Mouse (Mus musculus): ENCODE measurements around the gene Ddx55. TPM values are rescaled to one million over a fixed set of nuclear protein-coding genes. Genes with fewer than 3 reads are reported as not detected.
A peak's percentile ranks its signal among the peaks of the same experiment; 100 is the strongest.

Gene Ddx55
- polyA plus RNA-seq, 1 experiment from 2014 or later = 8.4 TPM

GRCm38 (mm10) chr5:124521588-124521987 lies 31.1 kb upstream of the Ddx55 start:
- Histone ChIP-seq H3K4me2 (ENCODE audit: low read depth, low read length) (no peak overlapping the region), H3K9me3 (replicated peaks; ENCODE audit: control insufficient read depth, low read length) (0 out of 2 replicates have a peak, but pooled peaks cover 3% of the 10 kb centered on the region), H3K4me3 (ENCODE audit: low read length) (no peak overlapping the region), H3K27ac (ENCODE audit: low read length) (no peak overlapping the region), H3K4me1 (ENCODE audit: control insufficient read depth, insufficient read depth, low read length) (0 out of 2 replicates have a peak, but pooled peaks cover 2% of the 10 kb centered on the region), H3K9ac (ENCODE audit: low read length) (no peak overlapping the region), H3K27me3 (ENCODE audit: control insufficient read depth, insufficient read depth, low read length) (no peaks in the 10 kb centered on the region), H3K36me3 (ENCODE audit: control insufficient read depth, insufficient read depth) (peaks cover 19% of the 10 kb centered on the region; the same call in 1 of the 2 replicates)
- WGBS = 83% methylated on average over 4 of the region's 4 CpGs
- no peak for ATAC-seq (replicated peaks; ENCODE audit: extremely low read depth, insufficient read depth, low FRiP score)

- Histone ChIP-seq H3K27ac (ENCODE audit: low read length) (no peak overlapping the region), H3K36me3 (ENCODE audit: control insufficient read depth, insufficient read depth) (peaks cover 12% of the 10 kb centered on the region; the same call in 1 of the 2 replicates), H3K9me3 (replicated peaks; ENCODE audit: control insufficient read depth, low read length) (0 out of 2 replicates have a peak, but pooled peaks cover 3% of the 10 kb centered on the region), H3K9ac (ENCODE audit: low read length) (no peak overlapping the region), H3K4me1 (ENCODE audit: control insufficient read depth, insufficient read depth, low read length) (peaks cover 3% of the 10 kb centered on the region; the same call in 1 of the 2 replicates), H3K4me3 (ENCODE audit: low read length) (no peak overlapping the region), H3K4me2 (ENCODE audit: low read depth, low read length) (no peak overlapping the region), H3K27me3 (ENCODE audit: control insufficient read depth, insufficient read depth, low read length) (no peaks in the 10 kb centered on the region)
- 94% methylated on average over 8 of the region's 8 CpGs for WGBS
- ATAC-seq (replicated peaks; ENCODE audit: extremely low read depth, insufficient read depth, low FRiP score) = no peak
Observed at GRCm38 (mm10) chr5:124523032-124523431, 29.6 kb upstream of the Ddx55 start.

- WGBS = 83% methylated on average over 5 of the region's 5 CpGs
- Histone ChIP-seq H3K27me3 (ENCODE audit: control insufficient read depth, insufficient read depth, low read length) (no peaks in the 10 kb centered on the region), H3K4me2 (ENCODE audit: low read depth, low read length) (no peak overlapping the region), H3K4me3 (ENCODE audit: low read length) (no peak overlapping the region), H3K27ac (ENCODE audit: low read length) (no peak overlapping the region), H3K4me1 (ENCODE audit: control insufficient read depth, insufficient read depth, low read length) (peaks cover 22% of the 10 kb centered on the region), H3K36me3 (ENCODE audit: control insufficient read depth, insufficient read depth) (peaks cover 10% of the 10 kb centered on the region; the same call in 1 of the 2 replicates), H3K9ac (ENCODE audit: low read length) (no peak overlapping the region), H3K9me3 (replicated peaks; ENCODE audit: control insufficient read depth, low read length) (0 out of 2 replicates have a peak, but pooled peaks cover 3% of the 10 kb centered on the region)
- ATAC-seq (replicated peaks; ENCODE audit: extremely low read depth, insufficient read depth, low FRiP score) = no peak
Observed at GRCm38 (mm10) chr5:124524943-124525342, 27.7 kb upstream of the Ddx55 start.

- Histone ChIP-seq H3K36me3 (ENCODE audit: control insufficient read depth, insufficient read depth) (peaks cover 2% of the 10 kb centered on the region; the same call in 1 of the 2 replicates), H3K27ac (ENCODE audit: low read length) (peak overlapping the region; percentile 92), H3K9me3 (replicated peaks; ENCODE audit: control insufficient read depth, low read length) (no peaks in the 10 kb centered on the region), H3K9ac (ENCODE audit: low read length) (peak overlapping the region; percentile 69), H3K27me3 (ENCODE audit: control insufficient read depth, insufficient read depth, low read length) (no peaks in the 10 kb centered on the region), H3K4me2 (ENCODE audit: low read depth, low read length) (peak overlapping the region; percentile 92), H3K4me3 (ENCODE audit: low read length) (peak overlapping the region; percentile 86), H3K4me1 (ENCODE audit: control insufficient read depth, insufficient read depth, low read length) (peaks cover 35% of the 10 kb centered on the region)
- no peak for ATAC-seq (replicated peaks; ENCODE audit: extremely low read depth, insufficient read depth, low FRiP score)
- 79% methylated on average over 4 of the region's 4 CpGs for WGBS
Observed at GRCm38 (mm10) chr5:124528351-124528750, 24.3 kb upstream of the Ddx55 start.

- Histone ChIP-seq H3K4me3 (ENCODE audit: low read length) (peak overlapping the region; percentile 86), H3K4me2 (ENCODE audit: low read depth, low read length) (peak overlapping the region; percentile 92), H3K4me1 (ENCODE audit: control insufficient read depth, insufficient read depth, low read length) (peaks cover 35% of the 10 kb centered on the region), H3K27me3 (ENCODE audit: control insufficient read depth, insufficient read depth, low read length) (no peaks in the 10 kb centered on the region), H3K27ac (ENCODE audit: low read length) (peak overlapping the region; percentile 92), H3K9me3 (replicated peaks; ENCODE audit: control insufficient read depth, low read length) (no peaks in the 10 kb centered on the region), H3K36me3 (ENCODE audit: control insufficient read depth, insufficient read depth) (no peaks in the 10 kb centered on the region), H3K9ac (ENCODE audit: low read length) (peak overlapping the region; percentile 69)
- no peak for ATAC-seq (replicated peaks; ENCODE audit: extremely low read depth, insufficient read depth, low FRiP score)
- 22% methylated on average over 9 of the region's 9 CpGs for WGBS
Observed at GRCm38 (mm10) chr5:124528791-124529190, 23.9 kb upstream of the Ddx55 start.

GRCm38 (mm10) chr5:124529191-124529651 lies 23.4 kb upstream of the Ddx55 start:
- no peaks in the 10 kb centered on the region for H3K9me3 ChIP-seq (replicated peaks; ENCODE audit: control insufficient read depth, low read length)
- H3K4me2 ChIP-seq (ENCODE audit: low read depth, low read length) = peak overlapping the region; percentile 92
- 26% methylated on average over 8 of the region's 8 CpGs for WGBS
- no peaks in the 10 kb centered on the region for H3K27me3 ChIP-seq (ENCODE audit: control insufficient read depth, insufficient read depth, low read length)
- peak overlapping the region; percentile 92 for H3K27ac ChIP-seq (ENCODE audit: low read length)
- H3K4me3 ChIP-seq (ENCODE audit: low read length) = peak overlapping the region; percentile 86
- H3K9ac ChIP-seq (ENCODE audit: low read length) = peak overlapping the region; percentile 69
- H3K4me1 ChIP-seq (ENCODE audit: control insufficient read depth, insufficient read depth, low read length) = peaks cover 35% of the 10 kb centered on the region
- ATAC-seq (replicated peaks; ENCODE audit: extremely low read depth, insufficient read depth, low FRiP score) = no peak
- H3K36me3 ChIP-seq (ENCODE audit: control insufficient read depth, insufficient read depth) = no peaks in the 10 kb centered on the region

- Histone ChIP-seq H3K4me3 (ENCODE audit: low read length) (peak overlapping the region; percentile 86), H3K9me3 (replicated peaks; ENCODE audit: control insufficient read depth, low read length) (no peaks in the 10 kb centered on the region), H3K4me1 (ENCODE audit: control insufficient read depth, insufficient read depth, low read length) (peaks cover 33% of the 10 kb centered on the region), H3K4me2 (ENCODE audit: low read depth, low read length) (peak overlapping the region; percentile 92), H3K36me3 (ENCODE audit: control insufficient read depth, insufficient read depth) (no peaks in the 10 kb centered on the region), H3K27ac (ENCODE audit: low read length) (peak overlapping the region; percentile 92), H3K27me3 (ENCODE audit: control insufficient read depth, insufficient read depth, low read length) (no peaks in the 10 kb centered on the region), H3K9ac (ENCODE audit: low read length) (peak overlapping the region; percentile 92)
- WGBS = 46% methylated on average over 8 of the region's 8 CpGs
- no peak for ATAC-seq (replicated peaks; ENCODE audit: extremely low read depth, insufficient read depth, low FRiP score)
Observed at GRCm38 (mm10) chr5:124529697-124530096, 23.0 kb upstream of the Ddx55 start.

- peak; percentile 88 for ATAC-seq (replicated peaks; ENCODE audit: extremely low read depth, insufficient read depth, low FRiP score)
- no peaks in the 10 kb centered on the region for H3K27me3 ChIP-seq (ENCODE audit: control insufficient read depth, insufficient read depth, low read length)
- peak within 1 kb of the TSS; percentile 92 for H3K4me2 ChIP-seq (ENCODE audit: low read depth, low read length)
- no peaks in the 10 kb centered on the region for H3K9me3 ChIP-seq (replicated peaks; ENCODE audit: control insufficient read depth, low read length)
- peak within 1 kb of the TSS; percentile 92 for H3K9ac ChIP-seq (ENCODE audit: low read length)
- no peaks in the 10 kb centered on the region for H3K36me3 ChIP-seq (ENCODE audit: control insufficient read depth, insufficient read depth)
- under 1% methylated on average over 84 of the region's 96 CpGs for WGBS
- H3K4me3 ChIP-seq (ENCODE audit: low read length) = peak within 1 kb of the TSS; percentile 86
- H3K27ac ChIP-seq (ENCODE audit: low read length) = peak within 1 kb of the TSS; percentile 92
- peaks cover 33% of the 10 kb centered on the region for H3K4me1 ChIP-seq (ENCODE audit: control insufficient read depth, insufficient read depth, low read length)
Observed at GRCm38 (mm10) chr5:124530655-124531582, 21.7 kb upstream of the Ddx55 start, which contains the start of gene Rilpl1. TSS of gene Rilpl1 (minus strand) at chr5:124531391.

GRCm38 (mm10) chr5:124531583-124531930 lies 21.1 kb upstream of the Ddx55 start:
- 14% methylated on average over 14 of the region's 14 CpGs for WGBS
- peak overlapping the region; percentile 86 for H3K4me3 ChIP-seq (ENCODE audit: low read length)
- peak overlapping the region; percentile 92 for H3K4me2 ChIP-seq (ENCODE audit: low read depth, low read length)
- ATAC-seq (replicated peaks; ENCODE audit: extremely low read depth, insufficient read depth, low FRiP score) = 0 out of 2 replicates have a peak, but pooled peaks have one; percentile 17
- H3K9ac ChIP-seq (ENCODE audit: low read length) = peak overlapping the region; percentile 92
- no peaks in the 10 kb centered on the region for H3K36me3 ChIP-seq (ENCODE audit: control insufficient read depth, insufficient read depth)
- peaks cover 34% of the 10 kb centered on the region for H3K4me1 ChIP-seq (ENCODE audit: control insufficient read depth, insufficient read depth, low read length)
- H3K27me3 ChIP-seq (ENCODE audit: control insufficient read depth, insufficient read depth, low read length) = no peaks in the 10 kb centered on the region
- H3K9me3 ChIP-seq (replicated peaks; ENCODE audit: control insufficient read depth, low read length) = no peaks in the 10 kb centered on the region
- H3K27ac ChIP-seq (ENCODE audit: low read length) = peak overlapping the region; percentile 92

Measured in heart, embryonic 16.5 days (tissue).